Mouse (Mus musculus) cortical plate, adult 2 months (tissue): Measurements from ENCODE around the gene Gm43638.

Experiments
- CTCF ChIP-seq: fragments of 200-500 bp; IDR thresholded peaks from 2 replicates; pipeline ENCODE4 v1.5.1; 2011; ENCODE audit warnings: mild to moderate bottlenecking, control low read depth, low read length; ENCODE audit not compliant: insufficient read depth; ENCODE audit errors: extremely low read depth
- POLR2A ChIP-seq: fragments of 200-500 bp; IDR thresholded peaks from 2 replicates; pipeline ENCODE4 v1.6.1; 2011; ENCODE audit warnings: mild to moderate bottlenecking, low read length, control low read depth; ENCODE audit not compliant: insufficient read depth; ENCODE audit errors: extremely low read depth

- no peak for TF ChIP-seq CTCF
- no peak for TF ChIP-seq POLR2A
These were observed 49.5 kb upstream of the Gm43638 start for GRCm38 (mm10) chr5:87535994-87536644.
